Mouse (Mus musculus): ENCODE measurements around the gene Trp73. TPM values are rescaled to one million over a fixed set of nuclear protein-coding genes. Genes with fewer than 3 reads are reported as not detected.

The Trp73 gene
- total RNA-seq, 2 experiments from 2014 or later, result not detected

DNA sequence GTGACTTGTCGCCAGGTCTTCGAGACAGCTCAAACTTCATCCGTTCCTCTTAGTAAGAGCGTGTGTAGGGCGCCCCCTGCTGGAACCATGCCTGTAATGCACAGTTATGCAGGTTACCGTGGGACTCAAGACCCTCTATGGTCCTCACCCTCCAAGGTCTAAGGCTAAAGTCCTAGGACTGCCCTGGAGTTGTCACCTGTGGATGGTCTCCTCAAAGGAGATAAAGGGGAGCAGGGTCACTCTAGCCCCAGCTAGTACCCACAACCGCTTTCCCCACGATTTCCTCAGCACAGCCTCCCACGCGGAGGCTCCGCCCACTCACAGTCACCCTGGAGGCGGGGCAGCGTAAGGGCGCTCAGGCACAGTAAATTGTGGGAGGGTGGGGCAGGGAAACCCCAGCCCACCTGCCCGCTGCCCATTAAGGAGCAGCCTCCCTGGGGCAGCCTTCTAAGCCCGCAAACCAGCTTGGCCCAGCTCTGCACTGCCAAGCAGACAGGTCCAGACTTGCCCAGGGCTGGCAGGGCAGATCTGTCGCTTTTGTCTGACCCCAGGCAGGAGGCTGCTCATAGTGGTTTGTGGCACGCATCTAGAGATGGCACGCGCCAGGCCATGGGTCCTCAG, 34.5 kb downstream of the Trp73 start:
- intact Hi-C loops (cut with DNase I), result no loop called here
- peak; percentile 29 to 37 for DNase-seq

DNA sequence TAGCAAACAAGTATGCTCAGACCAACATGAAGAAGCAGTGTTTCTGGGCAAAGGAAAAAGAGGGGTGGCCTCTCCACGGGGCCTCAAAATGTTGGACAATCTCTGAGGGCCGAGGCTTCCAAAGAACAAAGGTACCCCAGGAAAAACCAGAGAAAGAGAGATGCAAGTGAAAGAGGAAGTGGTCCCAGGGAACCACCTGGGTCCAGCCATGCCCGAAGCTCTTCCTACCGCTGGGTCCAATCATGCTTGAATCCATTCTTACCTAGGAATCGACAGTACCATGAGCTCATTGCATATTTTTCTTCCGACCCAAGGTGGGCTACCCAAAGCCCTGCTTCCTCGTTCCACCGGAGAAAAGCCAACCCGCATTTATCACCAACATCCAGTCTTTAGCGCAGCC, 36.1 kb downstream of the Trp73 start:
- intact Hi-C loops (cut with DNase I), result no loop called here
- no peak for DNase-seq

DNA sequence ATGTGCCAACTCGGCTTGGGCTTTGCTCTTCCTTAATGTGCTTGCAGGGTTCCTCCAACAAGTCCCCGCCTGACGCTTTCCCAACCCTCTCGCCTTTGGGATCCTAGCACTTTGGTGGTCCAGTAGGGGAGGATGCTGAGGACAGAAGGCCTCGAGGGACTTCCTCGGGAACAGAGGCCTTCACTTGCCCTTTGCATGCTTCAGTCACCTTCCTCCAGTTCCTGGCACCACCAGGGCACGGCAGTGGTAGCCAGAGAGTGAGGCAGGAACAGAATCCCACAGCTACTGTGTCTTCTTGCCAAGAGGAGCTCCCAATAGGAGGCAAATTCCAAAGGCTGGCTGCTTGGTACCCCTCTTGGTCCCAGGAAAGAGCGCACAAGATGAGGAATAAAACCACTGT, 36.6 kb downstream of the Trp73 start:
- intact Hi-C loops (cut with DNase I), result no loop called here

DNA sequence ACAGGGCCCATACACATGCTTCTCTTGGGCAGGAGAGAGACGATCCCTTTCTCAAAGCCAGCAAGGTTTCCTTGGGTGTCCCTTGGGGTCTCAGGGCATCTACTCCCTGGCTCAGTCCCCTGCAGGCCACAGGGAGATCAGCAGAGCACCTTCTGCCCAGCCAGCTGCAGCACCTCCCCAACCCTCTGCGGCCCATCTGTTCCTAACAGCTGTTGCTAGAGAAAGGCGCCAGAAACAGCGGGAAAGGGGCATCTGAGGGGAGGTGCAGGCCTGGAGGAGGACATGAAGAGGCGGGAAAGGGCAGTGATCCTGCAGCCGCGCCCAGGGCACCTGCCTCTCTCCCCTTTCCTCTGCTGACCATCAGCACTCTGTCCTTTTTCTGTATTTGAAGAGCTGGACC, 40.6 kb downstream of the Trp73 start:
- intact Hi-C loops (cut with DNase I), result no loop called here

More for the DNA sequence above, 36.6 kb downstream of the Trp73 start:
- DNase-seq, result no peak

DNA sequence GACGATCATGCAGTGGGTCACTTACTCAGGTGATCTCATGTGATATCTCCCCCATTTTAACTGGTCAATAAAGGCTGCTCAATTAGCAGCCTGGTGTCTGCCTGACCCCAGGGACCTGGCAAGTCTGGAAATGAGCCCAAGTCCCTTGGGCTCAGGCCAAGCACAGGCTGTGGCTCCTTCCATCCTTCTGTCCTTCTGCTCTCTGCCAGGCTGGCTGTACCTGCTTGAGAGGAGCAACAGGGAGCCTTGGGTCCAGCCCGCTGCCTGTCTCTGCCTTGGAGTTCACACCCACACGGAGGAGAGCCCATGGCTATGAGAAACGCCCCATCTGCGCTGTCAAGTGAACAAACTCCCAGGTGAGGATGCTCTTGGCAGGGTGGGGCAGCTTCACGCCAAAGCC, 43.9 kb downstream of the Trp73 start:
- intact Hi-C loops (cut with DNase I), result no loop called here
- no peak for DNase-seq

More for the DNA sequence above, 40.6 kb downstream of the Trp73 start:
- DNase-seq, result no peak

DNA sequence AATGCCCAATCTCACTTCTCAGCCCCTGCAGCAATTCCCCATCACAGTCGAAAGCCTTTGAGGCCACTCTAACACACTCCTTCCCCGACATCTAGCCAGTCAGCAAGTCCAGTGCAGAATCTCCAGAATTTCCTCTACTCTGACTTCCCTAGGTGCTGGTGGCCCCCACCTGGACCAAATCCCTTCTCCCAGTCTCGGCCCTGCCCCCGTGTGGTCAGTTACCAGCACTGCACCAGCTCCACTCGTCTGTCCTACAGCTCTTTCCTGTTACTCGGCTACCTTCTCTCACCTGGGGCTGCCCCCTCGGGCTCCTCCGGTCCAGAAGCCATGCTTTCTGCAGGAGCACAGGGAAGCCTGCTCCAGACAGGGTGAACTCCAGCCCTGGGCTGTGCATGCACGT, 46.8 kb downstream of the Trp73 start:
- intact Hi-C loops (cut with DNase I), result no loop called here
- no peak for DNase-seq

DNA sequence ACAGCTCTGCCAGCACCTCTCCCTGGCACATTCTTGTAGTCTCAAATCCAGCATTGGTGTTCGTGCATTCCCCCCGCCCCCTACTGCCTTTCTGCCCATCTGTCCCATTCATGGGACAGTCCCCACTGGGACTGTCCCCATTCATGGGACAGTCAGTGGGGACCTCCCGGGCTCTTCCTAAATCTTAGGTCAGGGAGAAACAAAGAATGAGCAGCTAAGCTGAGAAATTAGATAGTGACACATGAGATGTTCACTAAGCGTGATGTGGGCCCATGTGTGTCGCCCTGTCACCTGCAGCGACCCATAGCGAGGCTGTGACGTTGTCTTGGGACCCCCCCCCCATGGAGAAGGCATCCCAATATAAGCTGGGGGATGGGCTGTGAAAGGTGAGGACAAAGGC, 48.7 kb downstream of the Trp73 start:
- intact Hi-C loops (cut with DNase I), result no loop called here
- DNase-seq, result no peak

DNA sequence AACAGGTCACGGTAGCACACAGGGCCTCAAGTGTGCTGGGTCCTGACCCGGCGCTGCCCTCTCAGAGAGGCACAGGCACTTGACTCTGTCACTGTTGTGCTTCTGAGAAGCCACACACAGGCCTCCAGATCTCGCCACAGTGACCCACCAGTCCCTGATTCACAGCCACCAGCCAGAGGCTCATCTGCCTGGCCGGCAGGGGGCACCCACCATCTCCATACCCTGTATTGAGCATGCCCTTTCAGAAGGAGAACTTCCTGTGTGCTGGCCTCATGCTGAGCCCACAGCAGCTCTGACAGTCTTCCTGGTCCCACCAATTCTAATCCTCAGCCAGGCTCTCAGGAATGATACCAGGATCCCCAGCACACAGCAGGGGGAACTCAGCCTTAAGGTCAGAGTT, 50.8 kb downstream of the Trp73 start:
- intact Hi-C loops (cut with DNase I), result no loop called here
- no peak for DNase-seq

DNA sequence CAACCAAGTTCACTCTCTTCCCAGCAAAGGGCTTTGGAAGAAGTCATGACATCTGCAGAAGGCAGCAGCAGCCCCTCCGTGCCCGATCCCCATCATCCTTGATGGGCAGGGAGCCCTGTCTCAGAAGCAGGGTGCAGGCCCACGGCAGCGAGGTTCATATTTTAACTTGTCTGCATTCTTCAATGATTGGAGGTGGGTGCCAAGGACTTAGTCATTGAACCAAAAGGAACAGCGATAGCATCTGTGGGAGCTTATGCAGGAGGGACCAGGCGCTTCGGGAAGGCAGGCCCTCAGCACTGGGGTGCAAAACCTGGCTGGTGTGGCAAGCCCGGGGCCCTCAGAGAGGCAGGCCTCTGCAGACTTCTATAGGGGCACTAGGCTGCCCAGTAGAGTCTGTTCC, 53.6 kb downstream of the Trp73 start:
- no peak for DNase-seq
- intact Hi-C loops (cut with DNase I), result no loop called here

DNA sequence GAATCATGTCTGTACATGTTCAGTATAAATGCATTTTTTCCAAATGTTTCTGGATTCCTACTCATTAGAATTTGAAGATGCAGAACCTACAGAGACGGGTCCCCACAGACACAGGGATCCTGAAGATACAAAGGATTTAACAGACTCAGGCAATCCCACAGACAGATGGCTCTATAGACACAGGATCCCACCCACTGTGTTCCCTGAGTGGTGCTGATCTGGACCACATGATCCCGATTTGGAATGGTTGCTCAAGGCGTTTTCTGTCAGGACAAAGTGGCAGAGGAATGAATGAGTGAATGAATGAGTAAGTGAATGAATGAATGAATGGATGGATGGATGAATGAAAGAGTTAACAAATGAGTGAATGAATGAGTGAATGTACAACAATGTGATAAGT, 54.2 kb downstream of the Trp73 start:
- DNase-seq, result no peak
- intact Hi-C loops (cut with DNase I), result no loop called here

DNA sequence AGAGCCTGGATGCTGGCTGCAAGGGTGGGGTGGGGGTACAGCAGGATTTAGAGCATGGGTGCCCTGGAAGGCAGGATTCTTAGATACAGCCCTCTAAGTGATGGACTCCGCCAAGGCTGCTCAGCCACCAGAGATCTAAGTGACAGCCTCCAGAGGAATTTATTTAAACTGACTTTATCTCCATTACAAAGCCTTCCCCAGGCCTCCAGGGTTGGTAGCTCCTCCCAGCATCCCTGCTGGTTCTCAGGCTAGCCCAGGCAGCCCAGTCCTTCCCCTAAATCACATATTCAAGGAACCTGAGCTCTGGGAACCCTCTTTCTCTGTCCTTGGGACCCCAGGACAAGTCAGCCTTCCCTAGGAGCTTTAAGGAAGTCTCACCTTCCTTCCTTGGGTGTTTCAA, 58.0 kb downstream of the Trp73 start:
- intact Hi-C loops (cut with DNase I), result no loop called here
- DNase-seq, result no peak

DNA sequence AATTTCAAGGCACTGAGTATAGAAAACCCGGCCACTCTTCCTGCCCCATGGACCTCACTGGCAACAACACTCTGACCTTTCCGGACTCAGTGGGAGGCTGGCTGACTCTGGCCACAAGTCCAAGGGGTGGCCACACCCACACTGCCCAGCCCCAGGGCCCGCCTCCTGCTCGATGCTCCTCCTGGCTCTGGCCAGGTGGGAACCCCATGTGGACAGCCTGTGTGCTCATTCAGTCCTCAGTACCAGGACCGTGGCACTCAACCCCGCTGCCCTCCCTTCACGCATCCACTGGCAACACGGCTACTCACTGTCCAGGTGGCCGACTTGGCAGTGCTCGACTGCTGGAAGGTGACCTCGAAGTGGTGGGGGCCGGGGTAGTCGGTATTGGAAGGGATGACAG, 59.0 kb downstream of the Trp73 start:
- intact Hi-C loops (cut with DNase I), result no loop called here
- DNase-seq, result no peak

DNA sequence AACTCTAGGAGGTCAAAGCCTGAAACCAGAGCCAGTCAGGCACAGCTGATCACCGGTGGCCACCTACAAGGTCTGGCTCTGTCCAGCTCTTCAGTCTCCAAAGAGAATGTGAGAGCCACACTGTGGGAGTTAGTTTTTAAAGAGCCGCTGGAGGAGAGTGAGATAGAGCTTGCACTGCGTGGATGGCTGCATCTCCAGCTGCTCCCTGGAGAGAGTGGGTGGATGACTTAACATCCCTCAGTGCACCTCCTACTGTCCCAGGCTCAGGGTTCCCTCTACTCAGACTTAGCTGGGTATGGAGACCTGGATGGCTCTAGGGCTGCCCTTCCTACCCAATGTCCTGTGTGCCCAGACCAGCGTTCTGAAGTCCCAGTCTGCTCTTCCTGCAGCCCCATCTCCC, 59.8 kb downstream of the Trp73 start:
- intact Hi-C loops (cut with DNase I), result no loop called here
- DNase-seq, result no peak

DNA sequence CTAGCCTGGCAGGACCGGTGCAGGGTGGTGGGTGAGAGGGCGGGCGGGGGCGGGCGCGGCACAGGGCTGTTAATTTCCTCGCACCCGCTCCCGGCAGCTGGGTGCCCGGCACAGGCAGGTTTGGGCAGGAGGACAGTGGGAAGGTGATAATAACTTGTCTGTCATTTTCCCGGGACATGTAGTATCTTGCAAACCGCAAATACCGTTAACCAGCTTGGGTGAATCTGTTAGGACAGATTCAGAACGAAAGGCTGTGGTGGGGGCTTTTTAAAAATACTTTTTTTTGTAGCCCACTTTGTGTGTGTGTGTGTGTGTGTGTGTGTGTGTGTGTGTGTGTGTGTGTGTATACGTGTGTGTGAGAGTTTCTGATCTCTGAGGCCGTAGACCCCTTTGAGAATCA, 68.1 kb downstream of the Trp73 start:
- intact Hi-C loops (cut with DNase I), result no loop called here
- no peak for DNase-seq

DNA sequence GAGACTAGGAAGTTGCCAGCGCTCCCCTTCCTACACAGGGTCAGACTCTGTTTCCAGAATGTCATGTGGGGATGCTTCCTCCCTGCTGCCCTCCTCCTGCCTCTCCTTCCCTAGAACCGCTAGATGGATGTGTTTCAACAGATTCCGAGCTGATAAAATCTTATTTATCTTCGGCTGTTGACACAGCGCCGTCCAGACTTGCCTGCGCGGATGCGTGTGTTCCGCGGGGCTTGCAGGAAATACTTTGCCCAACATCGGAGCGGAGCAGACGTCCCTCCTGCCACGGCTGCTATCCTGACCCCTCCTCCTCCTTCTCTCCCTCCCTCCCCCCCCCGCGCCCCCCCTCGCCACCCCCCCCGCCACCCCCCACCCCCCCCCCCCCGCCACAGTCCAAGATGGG, 68.5 kb downstream of the Trp73 start:
- DNase-seq, result no peak
- intact Hi-C loops (cut with DNase I), result no loop called here

DNA sequence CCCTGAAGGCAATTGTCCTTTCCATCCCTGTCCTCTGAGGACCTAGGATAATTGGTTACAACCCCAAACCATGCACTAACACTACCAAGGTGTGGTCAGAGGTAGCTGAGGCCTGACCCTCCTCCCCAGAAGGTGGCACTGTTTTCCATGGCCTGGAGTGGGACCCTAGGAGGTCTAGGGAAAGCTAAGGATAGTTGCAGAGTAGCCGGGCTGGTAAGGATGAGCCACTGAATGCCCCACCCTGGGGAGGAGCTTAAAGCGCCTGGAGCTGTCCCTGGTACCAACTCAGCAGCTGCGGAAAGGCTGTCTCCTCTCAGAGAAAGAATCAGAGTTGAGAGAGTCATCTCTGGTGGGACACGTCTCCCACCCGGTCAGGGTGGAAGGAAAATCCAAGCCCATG, 69.1 kb downstream of the Trp73 start:
- DNase-seq, result no peak
- intact Hi-C loops (cut with DNase I), result no loop called here

DNA sequence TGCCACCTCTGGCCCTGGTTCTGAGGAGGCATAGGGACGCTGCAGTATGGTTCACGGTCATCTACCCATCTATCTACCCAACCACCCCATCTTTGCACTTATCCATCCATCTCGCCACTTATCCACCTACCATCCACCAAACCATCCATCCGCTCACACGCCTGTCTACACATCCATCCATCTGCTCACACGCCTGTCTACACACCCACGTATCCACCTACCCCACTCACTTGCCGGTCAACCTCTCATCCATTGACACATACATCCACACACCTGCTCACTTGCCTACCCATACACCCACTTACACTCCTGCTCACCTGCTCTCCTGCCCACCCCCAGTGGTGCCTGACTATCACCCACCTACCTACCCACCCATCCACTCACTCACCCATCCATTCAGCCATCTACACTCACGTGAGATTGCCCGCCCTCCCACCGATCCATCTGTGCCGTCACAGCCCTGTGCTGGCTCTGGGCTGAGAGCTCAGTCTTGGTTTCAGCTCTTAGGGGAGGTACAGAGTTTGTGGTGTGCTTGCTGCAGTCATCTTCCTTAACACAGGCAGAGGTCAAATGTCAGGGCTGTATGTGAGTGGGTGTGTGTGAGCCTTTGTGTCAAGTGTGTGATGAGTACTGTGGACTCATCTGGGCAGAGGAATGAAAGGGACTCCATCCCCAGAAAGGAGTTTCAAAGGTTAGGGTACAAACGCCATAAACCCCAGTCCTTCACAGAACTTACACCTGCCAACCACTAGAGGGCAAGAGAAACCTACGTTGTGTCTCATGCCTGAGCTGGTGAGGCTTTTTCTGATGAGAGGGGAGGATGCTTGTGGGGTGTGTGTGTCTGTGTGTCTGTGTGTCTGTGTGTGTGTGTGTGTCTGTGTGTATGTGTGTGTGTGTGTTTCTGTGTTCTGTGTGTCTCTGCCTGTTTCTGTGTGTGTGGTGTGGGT, 74.9 kb downstream of the Trp73 start:
- intact Hi-C loops (cut with DNase I), result loop anchor here (5.0 kb wide), 1 partner anchor 142 kb away; no protein-coding TSS in a partner anchor
- no peak for DNase-seq

DNA sequence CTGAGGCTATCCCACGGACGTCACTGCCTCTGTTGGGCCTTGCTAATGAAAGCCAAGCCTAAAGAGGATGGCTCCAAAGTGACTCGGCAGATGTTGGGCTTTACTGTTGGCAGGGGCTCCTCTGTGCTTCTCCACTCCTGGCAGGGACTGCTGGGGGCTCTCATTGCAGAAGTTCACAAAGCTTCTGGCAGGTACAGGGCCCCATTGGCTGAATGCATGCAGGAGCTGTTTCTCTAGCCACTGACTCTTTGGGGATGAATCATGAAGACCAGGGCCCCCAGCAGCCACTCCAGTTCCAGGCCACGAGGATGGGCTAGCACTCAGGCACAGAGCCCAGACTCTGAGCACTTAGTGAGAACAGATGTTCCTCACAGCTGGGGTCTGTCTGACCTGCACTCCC, 82.3 kb downstream of the Trp73 start:
- intact Hi-C loops (cut with DNase I), result no loop called here
- DNase-seq, result no peak

DNA sequence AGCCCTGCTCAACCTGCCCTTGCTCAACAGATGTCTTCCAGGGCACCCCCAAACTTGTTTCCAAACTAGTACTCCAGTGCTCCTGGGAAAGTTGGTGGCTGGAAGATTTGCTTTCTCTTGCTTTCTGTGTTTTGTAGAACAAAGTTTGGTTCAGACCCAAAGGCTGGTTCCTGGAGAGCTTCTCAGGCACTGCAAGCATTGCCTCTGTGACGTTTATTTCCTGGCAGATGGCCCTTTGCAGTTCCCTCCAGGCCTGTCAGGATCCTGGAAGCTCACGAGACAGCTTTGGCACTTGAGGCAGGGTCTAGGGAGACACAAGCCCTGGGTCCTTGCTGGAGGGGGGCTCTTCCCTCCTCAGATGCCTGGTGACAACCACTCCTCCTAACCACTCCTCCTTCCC, 83.3 kb downstream of the Trp73 start:
- intact Hi-C loops (cut with DNase I), result no loop called here
- no peak for DNase-seq

DNA sequence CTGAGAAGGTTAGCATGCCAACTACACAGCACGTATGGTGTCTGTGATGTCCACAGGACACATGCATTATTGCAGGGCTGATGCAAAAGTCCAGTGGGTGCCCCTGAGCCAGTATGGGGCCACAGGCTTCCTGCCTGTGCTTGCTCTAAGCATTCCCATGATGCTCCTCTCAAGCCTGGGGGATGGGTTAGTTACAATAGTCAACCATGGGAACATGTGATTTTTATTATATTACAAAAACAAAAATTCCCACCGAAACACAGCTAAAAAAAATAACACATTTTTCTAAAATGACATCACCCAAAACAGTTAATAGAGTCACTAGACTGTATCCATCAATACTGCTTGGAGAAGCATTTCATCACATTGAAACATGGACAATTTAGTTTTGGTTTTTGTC, 84.0 kb downstream of the Trp73 start:
- intact Hi-C loops (cut with DNase I), result no loop called here
- DNase-seq, result no peak

DNA sequence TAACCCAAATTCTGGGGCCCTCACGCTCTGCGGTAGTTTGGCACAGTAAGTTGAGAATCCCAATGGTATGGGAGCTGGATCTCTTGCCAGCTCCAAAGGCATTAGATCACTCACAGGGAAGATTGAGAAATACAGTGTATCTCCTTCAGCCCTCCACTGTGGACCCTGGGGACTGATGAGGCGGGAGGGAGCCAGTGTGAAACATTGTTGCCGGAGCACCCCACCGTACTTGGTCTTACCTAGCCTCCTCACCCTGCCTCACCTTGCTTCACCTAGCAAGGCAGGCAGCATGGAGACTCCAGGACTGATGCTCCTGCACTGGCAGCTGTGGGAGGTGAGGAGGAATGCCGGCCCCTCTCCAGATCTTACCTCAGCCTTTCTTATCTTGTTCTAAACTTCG, 84.5 kb downstream of the Trp73 start:
- no peak for DNase-seq

DNA sequence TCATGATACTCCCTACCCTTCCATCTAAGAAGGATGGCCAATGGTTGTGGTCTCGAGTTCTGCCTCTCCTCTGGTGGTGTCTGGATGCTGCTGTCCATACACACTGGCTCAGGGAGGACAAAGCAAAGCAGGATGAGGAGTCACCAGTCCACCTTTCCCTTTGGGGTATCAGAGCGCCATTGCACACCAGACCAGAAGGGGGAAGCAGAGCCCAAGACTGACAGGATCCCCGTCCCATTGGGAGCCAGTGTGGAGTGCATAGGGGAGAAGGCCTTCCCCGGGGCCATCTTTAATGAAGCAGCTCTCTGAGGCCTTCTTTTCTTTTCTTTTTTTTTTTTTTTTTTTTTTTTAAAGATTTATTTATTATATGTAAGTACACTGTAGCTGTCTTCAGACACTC, 86.9 kb downstream of the Trp73 start:
- DNase-seq, result no peak
- intact Hi-C loops (cut with DNase I), result no loop called here

More for the DNA sequence above, 84.5 kb downstream of the Trp73 start:
- intact Hi-C loops (cut with DNase I), result no loop called here

All from gastrocnemius, postnatal 36 days (tissue).